Mouse (Mus musculus) embryonic fibroblast, embryonic 13.5 days (primary cell): ENCODE data around the gene Cfl2.

Source experiments
- CTCF ChIP-seq: IDR thresholded peaks from 2 replicates; pipeline ENCODE4 v1.5.1; 2011; ENCODE audit warnings: mild to moderate bottlenecking, control low read depth, low read length, moderate library complexity, borderline replicate concordance; ENCODE audit not compliant: insufficient read depth
- POLR2A ChIP-seq: IDR thresholded peaks from 2 replicates; pipeline ENCODE4 v1.6.1; 2011; ENCODE audit warnings: low read depth, mild to moderate bottlenecking, control low read depth, low read length, moderate library complexity

DNA sequence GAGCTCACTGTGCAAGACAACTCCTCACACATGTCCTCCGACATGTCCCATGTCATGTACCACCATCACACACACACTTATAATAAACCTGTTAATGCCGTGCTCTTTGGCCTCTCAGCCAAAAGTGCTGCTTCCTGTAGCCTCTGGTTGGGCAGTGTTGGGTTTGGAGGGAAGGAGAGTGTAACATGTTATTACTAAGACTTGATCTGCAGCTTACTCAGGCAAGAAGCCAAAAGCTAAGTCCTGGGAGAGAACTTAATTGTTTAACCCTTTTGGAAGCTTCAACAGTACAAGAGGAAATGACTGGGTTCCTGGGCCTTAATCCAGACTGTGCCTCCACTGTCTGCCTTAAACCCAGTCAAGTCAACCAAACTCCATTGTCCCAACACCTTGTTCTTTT, 52.5 kb downstream of the Cfl2 start:
- TF ChIP-seq CTCF (no peak), POLR2A (no peak)
